Mouse (Mus musculus) T-cell, adult 2 months (primary cell): ENCODE data around the gene Kank2.
"Not testable (repeated sequence)": the region's sequence is repeated elsewhere in the genome, so short reads cannot be mapped to it uniquely, and the experiment has no call there.

Experiments used
- DNase-seq: peaks from one replicate; pipeline ENCODE4 v3.0.0; 2022; ENCODE audit warnings: low spot score

Gene Kank2

GRCm38 (mm10) chr9:21818125-21818524, 19.6 kb upstream of the Kank2 start:
- DNase-seq = no peak

DNA sequence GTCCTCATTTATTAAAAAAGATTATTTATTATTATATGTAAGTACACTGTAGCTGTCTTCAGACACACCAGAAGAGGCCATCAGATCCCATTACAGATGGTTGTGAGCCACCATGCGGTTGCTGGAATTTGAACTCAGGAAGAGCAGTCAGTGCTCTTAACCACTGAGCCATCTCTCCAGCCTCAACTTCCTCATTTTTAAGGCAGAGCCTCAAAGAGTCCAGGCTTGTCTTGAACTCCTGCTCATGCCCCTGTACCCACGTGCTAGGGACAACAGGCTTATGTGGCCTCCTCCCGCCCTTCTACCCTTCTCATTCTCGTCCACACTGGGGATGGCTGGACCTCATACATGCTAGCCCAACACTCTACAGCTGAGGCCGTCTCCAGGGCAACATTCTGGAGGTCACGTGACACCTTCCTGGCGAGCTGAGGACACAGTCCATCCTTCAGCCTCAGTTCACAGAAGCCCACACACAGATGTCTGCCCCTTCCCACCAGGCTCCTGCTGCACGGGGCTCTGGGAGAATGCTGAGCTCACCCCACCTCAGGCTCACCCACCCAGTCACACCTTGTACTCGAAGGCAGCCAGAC, 18.3 kb upstream of the Kank2 start:
- no peak for DNase-seq

DNA sequence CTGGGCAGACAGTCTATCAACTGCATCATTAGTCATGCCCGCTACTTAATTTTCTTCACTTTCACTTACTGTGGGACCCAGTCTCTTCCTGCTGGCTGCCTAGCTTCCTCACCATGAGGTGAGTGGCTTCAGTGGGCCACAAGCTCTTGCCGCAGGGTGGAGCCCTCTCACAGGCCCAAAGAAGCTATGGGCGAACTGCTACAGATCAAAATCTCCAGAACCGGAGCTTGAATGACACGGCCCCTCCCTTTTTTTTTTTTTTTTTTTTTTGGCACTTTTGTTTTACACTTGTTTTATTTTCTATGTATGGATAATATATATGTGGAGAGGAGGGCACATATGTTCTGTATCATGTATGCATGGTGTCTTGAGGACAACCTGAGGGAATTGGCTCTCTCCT, 12.6 kb upstream of the Kank2 start:
- DNase-seq = no peak

DNA sequence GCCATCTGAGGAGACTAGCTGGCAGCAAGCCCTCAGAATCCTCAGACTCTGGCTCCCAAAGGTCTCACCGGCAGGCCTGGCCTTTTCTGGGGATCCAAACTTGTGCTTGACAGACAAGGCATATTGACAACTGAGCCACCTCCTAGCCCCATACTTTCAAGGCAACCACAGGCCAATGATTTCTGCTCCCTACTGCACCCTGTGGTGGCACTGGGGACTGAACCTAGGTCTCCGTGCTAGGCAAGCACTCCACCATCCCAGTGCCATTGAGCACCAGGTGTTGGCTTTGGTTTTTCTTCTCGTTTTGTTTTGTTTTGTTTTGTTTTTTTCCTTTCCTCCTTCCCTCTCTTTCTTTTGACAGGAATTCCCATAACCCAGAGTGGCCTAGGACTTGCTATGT, 10.0 kb upstream of the Kank2 start:
- no peak for DNase-seq

GRCm38 (mm10) chr9:21806976-21807375, 8.4 kb upstream of the Kank2 start:
- DNase-seq = no peak

GRCm38 (mm10) chr9:21806363-21806762, 7.8 kb upstream of the Kank2 start:
- no peak for DNase-seq

DNA sequence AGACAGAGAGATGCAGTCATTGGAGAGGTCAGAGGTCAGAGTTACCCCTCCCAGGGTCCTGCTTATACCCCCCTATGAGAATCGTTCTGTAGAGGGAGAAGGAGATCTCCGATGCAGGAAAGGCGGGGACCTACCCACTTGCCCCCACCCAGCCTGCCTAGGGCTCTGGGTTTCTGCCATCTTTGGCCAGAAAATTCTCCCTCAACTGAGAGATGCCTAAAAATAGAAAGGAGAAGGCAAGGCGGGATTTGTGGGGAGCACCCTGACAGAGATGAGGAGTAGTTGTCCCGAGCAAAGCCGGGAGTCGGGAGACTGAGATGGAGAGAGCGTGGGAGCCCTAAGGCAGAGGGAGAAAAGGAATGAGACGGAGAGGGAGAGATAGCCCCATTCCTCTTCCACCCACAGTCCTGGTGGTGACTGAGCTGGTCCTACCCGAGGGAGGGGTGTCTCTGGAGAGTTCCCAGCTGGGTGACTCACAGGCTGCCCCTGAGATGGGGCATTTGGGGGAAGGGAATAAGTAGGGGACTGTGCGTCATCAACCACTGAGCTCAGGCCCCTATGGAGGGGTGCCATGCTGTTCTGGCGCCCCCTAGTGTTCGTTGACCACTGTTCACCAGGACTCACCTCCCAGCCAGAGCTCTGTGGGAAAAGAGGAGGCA, 5.6 kb upstream of the Kank2 start:
- peak; percentile 67 for DNase-seq

DNA sequence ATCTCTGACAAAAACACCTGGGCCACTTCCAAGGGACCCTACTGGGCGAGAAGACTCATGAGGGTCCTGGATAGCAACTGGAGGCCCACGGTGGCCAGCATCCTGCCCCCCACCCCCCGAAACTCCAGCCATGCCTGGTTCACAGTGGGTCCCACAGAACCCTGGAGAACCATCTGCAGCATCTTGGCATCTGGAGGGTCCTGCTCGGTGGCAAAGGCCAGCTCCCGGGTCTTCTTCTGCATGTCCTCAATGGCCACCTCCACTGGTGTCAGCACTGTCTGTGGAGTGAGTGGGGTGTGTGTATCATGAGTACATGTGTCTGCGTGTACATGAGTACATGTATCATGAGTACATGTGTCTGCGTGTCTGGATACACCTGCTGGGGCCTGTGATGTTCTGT, 3.0 kb upstream of the Kank2 start:
- no peak for DNase-seq

DNA sequence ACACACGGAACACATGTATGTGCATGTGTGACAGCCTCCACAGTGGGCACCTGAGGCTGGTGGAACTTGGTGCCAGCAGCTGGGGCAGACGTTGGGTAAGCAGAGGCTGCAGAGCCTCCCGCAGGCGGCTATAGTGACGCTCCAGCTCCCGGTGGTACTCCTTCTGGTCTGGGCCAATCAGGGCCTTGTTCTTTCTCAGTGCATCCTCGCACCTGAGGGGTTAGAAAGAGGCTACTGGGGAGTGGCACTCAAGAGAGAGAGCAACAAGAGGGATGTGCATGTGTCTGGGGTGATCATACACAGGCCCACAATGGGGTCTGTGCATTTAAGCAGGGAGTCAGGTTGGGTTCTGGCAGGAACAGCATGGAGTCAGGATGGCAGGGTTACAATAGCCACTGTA, 2.6 kb upstream of the Kank2 start:
- DNase-seq = no peak

DNA sequence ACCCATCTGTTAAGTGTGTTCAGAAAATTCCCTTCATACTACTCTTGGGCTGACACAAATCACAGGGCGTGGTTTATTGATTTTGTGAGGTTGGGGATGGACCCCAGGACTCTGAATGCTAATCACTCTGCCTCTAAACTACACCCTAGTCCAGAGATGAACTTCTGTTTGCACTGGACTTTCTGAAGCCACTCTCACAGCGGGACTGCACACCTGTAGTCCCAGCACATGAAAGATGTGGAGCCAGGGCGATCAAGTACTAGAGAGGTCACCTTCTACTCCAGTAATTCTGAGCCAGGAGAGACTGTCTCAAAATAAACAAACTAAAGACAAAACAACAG, 436 bp upstream of the Kank2 start:
- no peak for DNase-seq

DNA sequence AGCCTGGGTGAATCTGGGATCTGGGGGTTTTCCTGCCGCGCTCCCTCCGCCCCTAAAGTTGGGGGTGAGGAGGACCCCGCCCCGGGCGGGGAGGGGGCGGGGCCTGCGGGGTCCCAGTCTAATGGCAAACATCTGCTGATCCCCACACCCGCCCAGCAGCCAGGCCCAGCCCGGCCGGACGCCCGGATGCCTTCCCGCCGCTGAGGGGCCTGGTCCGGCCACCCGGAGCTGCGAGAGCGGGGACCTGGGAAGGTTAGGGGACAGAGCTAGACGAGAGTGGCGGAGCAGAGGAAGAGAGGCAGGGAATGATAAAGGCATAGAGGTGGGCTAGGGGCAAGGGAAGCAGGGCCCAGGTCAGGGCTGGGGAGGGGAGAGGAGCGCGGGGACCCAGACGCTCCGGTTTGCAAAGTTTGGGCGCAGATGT, 611 bp downstream of the Kank2 start:
- peak; percentile 5 for DNase-seq

GRCm38 (mm10) chr9:21796919-21797318, 1.6 kb downstream of the Kank2 start:
- no peak for DNase-seq

- DNase-seq = no peak
These were observed 2.3 kb downstream of the Kank2 start for GRCm38 (mm10) chr9:21796259-21796658.

GRCm38 (mm10) chr9:21795579-21795978, 3.0 kb downstream of the Kank2 start:
- no peak for DNase-seq

GRCm38 (mm10) chr9:21794925-21795324, 3.6 kb downstream of the Kank2 start:
- DNase-seq = no peak

- DNase-seq = no peak
These were observed 4.2 kb downstream of the Kank2 start for GRCm38 (mm10) chr9:21794344-21794834.

- DNase-seq = not testable (repeated sequence)
These were observed 5.0 kb downstream of the Kank2 start for GRCm38 (mm10) chr9:21793507-21793906.

GRCm38 (mm10) chr9:21792644-21793043, 5.9 kb downstream of the Kank2 start:
- no peak for DNase-seq

GRCm38 (mm10) chr9:21791861-21792260, 6.7 kb downstream of the Kank2 start:
- no peak for DNase-seq

DNA sequence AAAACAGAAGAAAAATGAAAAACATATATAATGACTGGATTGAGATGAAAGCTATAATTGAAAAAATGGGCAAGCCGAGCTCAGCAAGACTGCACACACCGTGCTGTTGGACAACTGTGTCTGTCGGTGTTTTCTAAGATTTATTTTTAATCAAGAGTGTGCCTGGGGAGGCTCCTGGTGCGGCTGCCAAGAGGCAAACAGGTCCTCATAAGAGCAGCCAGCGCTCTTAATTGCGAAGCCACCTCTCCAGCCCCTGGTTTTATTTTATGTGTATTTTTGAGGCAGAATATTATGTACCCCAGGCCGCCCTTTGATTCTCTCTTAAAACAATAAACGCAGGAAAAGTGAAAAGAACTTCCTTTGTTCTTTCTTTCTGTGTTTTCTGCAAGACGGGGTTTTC, 10.3 kb downstream of the Kank2 start:
- no peak for DNase-seq

- DNase-seq = no peak
These were observed 10.9 kb downstream of the Kank2 start for GRCm38 (mm10) chr9:21787654-21788053.

DNA sequence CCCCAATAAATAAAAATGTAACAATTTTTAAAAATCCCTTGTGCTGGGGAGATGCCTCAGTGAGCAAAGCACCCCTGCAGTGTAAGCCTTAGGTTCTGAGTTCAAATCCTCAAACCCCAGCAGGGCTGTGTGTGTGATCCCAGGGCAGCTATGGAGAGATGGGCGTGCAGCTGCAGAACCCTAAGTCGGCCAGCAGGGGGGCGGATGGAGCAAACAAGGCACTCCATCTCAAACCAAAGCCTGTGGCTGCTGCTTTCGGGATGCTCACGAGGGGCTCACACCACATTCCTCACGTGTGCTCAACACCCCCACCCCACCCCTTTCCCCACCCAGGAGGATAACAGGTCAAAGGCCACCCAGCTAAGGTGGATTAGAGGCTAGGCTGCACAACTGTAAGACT, 11.6 kb downstream of the Kank2 start:
- DNase-seq = peak; percentile 39

GRCm38 (mm10) chr9:21786309-21786708, 12.2 kb downstream of the Kank2 start:
- not testable (repeated sequence) for DNase-seq
